Mouse (Mus musculus) olfactory bulb, adult 2 months (tissue): ENCODE data around the gene Rabgap1l.

Source experiments
- CTCF ChIP-seq: fragments of 200-500 bp; IDR thresholded peaks from 2 replicates; pipeline ENCODE4 v1.5.1; 2012; ENCODE audit warnings: low read depth, mild to moderate bottlenecking, low read length, moderate library complexity; ENCODE audit not compliant: insufficient read depth
- POLR2A ChIP-seq: fragments of 200-500 bp; IDR thresholded peaks from 2 replicates; pipeline ENCODE4 v1.6.1; 2012; ENCODE audit warnings: mild to moderate bottlenecking, low read depth, low read length, moderate library complexity; ENCODE audit not compliant: insufficient read depth

GRCm38 (mm10) chr1:160823638-160824037 is 30.6 kb upstream of the Rabgap1l start:
- no peak for TF ChIP-seq CTCF
- no peak for TF ChIP-seq POLR2A
